Mouse (Mus musculus): ENCODE data around the gene Lamc3. TPM values are rescaled to one million over a fixed set of nuclear protein-coding genes. Genes with fewer than 3 reads are reported as not detected.
A peak's percentile ranks its signal among the peaks of the same experiment; 100 is the strongest.

The Lamc3 gene
- 0.28 and 0.34 TPM in 2 replicates for polyA plus RNA-seq (2015; fragmentation: Nextera tagmentation; extraction: Ambion mirVana)

- Histone ChIP-seq H3K4me1 (peaks cover 7% of the 10 kb centered on the region; the same call in 1 of the 2 replicates), H3K4me2 (replicated peaks) (peak within 1 kb of the TSS; percentile 60), H3K9ac (peak within 1 kb of the TSS; percentile 51; the same call in 1 of the 2 replicates), H3K4me3 (peak within 1 kb of the TSS; percentile 35), H3K36me3 (no peaks in the 10 kb centered on the region), H3K27ac (no peak within 1 kb of the TSS), H3K27me3 (peaks cover 82% of the 10 kb centered on the region), H3K9me3 (no peaks in the 10 kb centered on the region)
- 8% methylated on average over 26 of the region's 26 CpGs for WGBS
- ATAC-seq (ENCODE audit: low FRiP score, low read depth): 0 out of 2 replicates have a peak, but pooled peaks have one; percentile 44
Measured at GRCm38 (mm10) chr2:31887030-31887429, at the start of gene Lamc3. Gene Lamc3, plus strand, starts transcription at chr2:31887291.

GRCm38 (mm10) chr2:31838868-31839267 lies 48.2 kb upstream of the Lamc3 start:
- 56% methylated on average over 1 of the region's 1 CpGs for WGBS

GRCm38 (mm10) chr2:31844729-31845136 lies 42.4 kb upstream of the Lamc3 start:
- no peak overlapping the region for H3K9ac ChIP-seq
- H3K4me1 ChIP-seq: peaks cover 27% of the 10 kb centered on the region
- H3K9me3 ChIP-seq: no peaks in the 10 kb centered on the region
- H3K36me3 ChIP-seq: no peaks in the 10 kb centered on the region
- H3K4me3 ChIP-seq: 0 out of 2 replicates have a peak overlapping the region, but pooled peaks have one; percentile 59
- 3% methylated on average over 10 of the region's 10 CpGs for WGBS
- ATAC-seq (ENCODE audit: low FRiP score, low read depth): no peak
- H3K27me3 ChIP-seq: peaks cover 80% of the 10 kb centered on the region
- H3K27ac ChIP-seq: no peak overlapping the region
- peak overlapping the region; percentile 98; the same call in 1 of the 2 replicates for H3K4me2 ChIP-seq (replicated peaks)

More at GRCm38 (mm10) chr2:31838868-31839267, 48.2 kb upstream of the Lamc3 start:
- Histone ChIP-seq H3K9me3 (no peaks in the 10 kb centered on the region), H3K9ac (no peak overlapping the region), H3K27ac (no peak overlapping the region), H3K36me3 (no peaks in the 10 kb centered on the region), H3K27me3 (peaks cover 54% of the 10 kb centered on the region), H3K4me2 (replicated peaks) (no peak overlapping the region), H3K4me1 (peaks cover 4% of the 10 kb centered on the region; the same call in 1 of the 2 replicates), H3K4me3 (no peak overlapping the region)
- no peak for ATAC-seq (ENCODE audit: low FRiP score, low read depth)

GRCm38 (mm10) chr2:31845512-31845895 lies 41.6 kb upstream of the Lamc3 start:
- peaks cover 27% of the 10 kb centered on the region for H3K4me1 ChIP-seq
- H3K4me2 ChIP-seq (replicated peaks): peak overlapping the region; percentile 98
- H3K27ac ChIP-seq: no peak overlapping the region
- H3K9me3 ChIP-seq: no peaks in the 10 kb centered on the region
- 2% methylated on average over 26 of the region's 26 CpGs for WGBS
- peaks cover 73% of the 10 kb centered on the region for H3K27me3 ChIP-seq
- H3K4me3 ChIP-seq: peak overlapping the region; percentile 59
- no peak for ATAC-seq (ENCODE audit: low FRiP score, low read depth)
- H3K36me3 ChIP-seq: no peaks in the 10 kb centered on the region
- H3K9ac ChIP-seq: peak overlapping the region; percentile 70

- Histone ChIP-seq H3K4me2 (replicated peaks) (peak within 1 kb of the TSS; percentile 98), H3K4me1 (peaks cover 27% of the 10 kb centered on the region), H3K9me3 (no peaks in the 10 kb centered on the region), H3K4me3 (peak within 1 kb of the TSS; percentile 59), H3K27me3 (peaks cover 69% of the 10 kb centered on the region), H3K36me3 (no peaks in the 10 kb centered on the region), H3K27ac (no peak within 1 kb of the TSS), H3K9ac (peak within 1 kb of the TSS; percentile 70)
- ATAC-seq (ENCODE audit: low FRiP score, low read depth): peak; percentile 38; the same call in 1 of the 2 replicates
- WGBS: under 1% methylated on average over 85 of the region's 88 CpGs
Measured at GRCm38 (mm10) chr2:31845896-31846691, 41.0 kb upstream of the Lamc3 start, which contains the start of gene Fibcd1. Gene Fibcd1, minus strand, starts transcription at chr2:31846005.

GRCm38 (mm10) chr2:31846692-31847660 lies 40.1 kb upstream of the Lamc3 start:
- peak overlapping the region; percentile 98 for H3K4me2 ChIP-seq (replicated peaks)
- peaks cover 62% of the 10 kb centered on the region for H3K27me3 ChIP-seq
- 2% methylated on average over 35 of the region's 35 CpGs for WGBS
- no peaks in the 10 kb centered on the region for H3K36me3 ChIP-seq
- H3K4me3 ChIP-seq: peak overlapping the region; percentile 59
- no peak overlapping the region for H3K27ac ChIP-seq
- peaks cover 27% of the 10 kb centered on the region for H3K4me1 ChIP-seq
- peak overlapping the region; percentile 70 for H3K9ac ChIP-seq
- H3K9me3 ChIP-seq: no peaks in the 10 kb centered on the region
- no peak for ATAC-seq (ENCODE audit: low FRiP score, low read depth)

- Histone ChIP-seq H3K9me3 (no peaks in the 10 kb centered on the region), H3K27ac (no peak overlapping the region), H3K9ac (no peak overlapping the region), H3K4me3 (no peak overlapping the region), H3K36me3 (no peaks in the 10 kb centered on the region), H3K27me3 (peaks cover 55% of the 10 kb centered on the region), H3K4me2 (replicated peaks) (no peak overlapping the region), H3K4me1 (peaks cover 27% of the 10 kb centered on the region)
- ATAC-seq (ENCODE audit: low FRiP score, low read depth): peak; percentile 20; the same call in 1 of the 2 replicates
- WGBS: 19% methylated on average over 6 of the region's 6 CpGs
Measured at GRCm38 (mm10) chr2:31847908-31848307, 39.2 kb upstream of the Lamc3 start.

- Histone ChIP-seq H3K4me2 (replicated peaks) (no peak overlapping the region), H3K27ac (no peak overlapping the region), H3K9me3 (no peaks in the 10 kb centered on the region), H3K9ac (no peak overlapping the region), H3K4me1 (peaks cover 24% of the 10 kb centered on the region), H3K27me3 (peaks cover 34% of the 10 kb centered on the region), H3K36me3 (no peaks in the 10 kb centered on the region), H3K4me3 (no peak overlapping the region)
- WGBS: 40% methylated on average over 12 of the region's 12 CpGs
- ATAC-seq (ENCODE audit: low FRiP score, low read depth): no peak
Measured at GRCm38 (mm10) chr2:31850141-31850540, 37.0 kb upstream of the Lamc3 start.

GRCm38 (mm10) chr2:31855991-31856390 lies 31.1 kb upstream of the Lamc3 start:
- H3K4me2 ChIP-seq (replicated peaks): no peak overlapping the region
- 68% methylated on average over 8 of the region's 8 CpGs for WGBS
- no peak overlapping the region for H3K4me3 ChIP-seq
- ATAC-seq (ENCODE audit: low FRiP score, low read depth): no peak
- no peaks in the 10 kb centered on the region for H3K36me3 ChIP-seq
- no peaks in the 10 kb centered on the region for H3K9me3 ChIP-seq
- H3K27me3 ChIP-seq: peaks cover 26% of the 10 kb centered on the region
- no peak overlapping the region for H3K27ac ChIP-seq
- H3K4me1 ChIP-seq: peaks cover 25% of the 10 kb centered on the region
- no peak overlapping the region for H3K9ac ChIP-seq

GRCm38 (mm10) chr2:31857180-31857579 lies 29.9 kb upstream of the Lamc3 start:
- WGBS: 73% methylated on average over 6 of the region's 6 CpGs
- Histone ChIP-seq H3K4me2 (replicated peaks) (no peak overlapping the region), H3K4me3 (no peak overlapping the region), H3K27ac (no peak overlapping the region), H3K9ac (no peak overlapping the region), H3K4me1 (peaks cover 25% of the 10 kb centered on the region), H3K36me3 (no peaks in the 10 kb centered on the region), H3K9me3 (no peaks in the 10 kb centered on the region), H3K27me3 (peaks cover 26% of the 10 kb centered on the region)
- ATAC-seq (ENCODE audit: low FRiP score, low read depth): no peak

- Histone ChIP-seq H3K9me3 (no peaks in the 10 kb centered on the region), H3K4me1 (peaks cover 25% of the 10 kb centered on the region), H3K9ac (no peak overlapping the region), H3K36me3 (no peaks in the 10 kb centered on the region), H3K27ac (no peak overlapping the region), H3K4me2 (replicated peaks) (no peak overlapping the region), H3K4me3 (no peak overlapping the region), H3K27me3 (peaks cover 26% of the 10 kb centered on the region)
- ATAC-seq (ENCODE audit: low FRiP score, low read depth): no peak
- 17% methylated on average over 12 of the region's 12 CpGs for WGBS
Measured at GRCm38 (mm10) chr2:31858500-31858899, 28.6 kb upstream of the Lamc3 start.
